Mouse (Mus musculus) neutrophil, adult 65 days (primary cell): ENCODE measurements around the gene Elovl3. TPM values are rescaled to one million over a fixed set of nuclear protein-coding genes. Genes with fewer than 3 reads are reported as not detected.

ENCODE experiments used
- total RNA-seq: library from RNA; stranded (reverse); gene quantifications from 2 replicates; pipeline ENCODE4 v1.2.4, GENCODE M21; 2023

Elovl3 gene
- total RNA-seq = 0.54 TPM in 1 of 2 replicates, not detected in the other

DNA sequence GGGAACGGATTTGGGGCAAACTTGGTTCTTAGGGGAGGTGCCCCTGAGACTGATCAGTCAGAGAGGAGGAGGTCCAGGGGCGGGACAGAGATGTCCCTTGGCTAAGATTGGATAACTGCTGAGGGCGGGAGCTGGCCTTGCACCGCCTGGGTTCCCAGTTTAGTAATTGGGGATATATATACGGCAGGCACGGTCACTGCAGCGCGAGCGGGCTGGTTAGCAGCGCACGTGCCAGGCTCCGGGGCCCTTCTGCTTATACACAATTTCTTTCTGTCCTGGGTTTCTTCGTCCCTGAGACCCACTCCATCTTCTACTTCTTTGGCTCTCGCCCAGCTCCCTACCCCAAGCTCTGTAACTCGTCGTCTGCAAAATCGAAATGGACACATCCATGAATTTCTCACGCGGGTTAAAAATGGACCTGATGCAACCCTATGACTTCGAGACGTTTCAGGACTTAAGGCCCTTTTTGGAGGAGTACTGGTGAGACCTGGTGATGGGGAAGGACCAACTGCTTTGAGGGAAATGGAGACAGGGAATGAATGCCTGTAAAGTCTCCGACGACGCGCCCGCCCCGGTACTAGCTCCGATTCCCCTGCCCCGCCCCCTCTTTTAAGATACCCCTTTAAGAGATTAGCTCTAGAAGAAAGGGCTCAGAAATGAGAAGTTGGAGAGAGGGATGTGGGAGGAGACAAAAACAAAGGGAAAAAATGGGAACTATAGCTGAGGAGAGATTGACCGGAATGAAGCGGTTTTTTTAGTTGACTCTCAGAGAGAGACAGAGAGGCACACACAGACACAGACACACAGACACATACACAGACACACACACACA lies at the start of gene Elovl3:
Gene Elovl3 (plus strand): TSS at position 204 of the 832 bp plus-strand sequence.

DNA sequence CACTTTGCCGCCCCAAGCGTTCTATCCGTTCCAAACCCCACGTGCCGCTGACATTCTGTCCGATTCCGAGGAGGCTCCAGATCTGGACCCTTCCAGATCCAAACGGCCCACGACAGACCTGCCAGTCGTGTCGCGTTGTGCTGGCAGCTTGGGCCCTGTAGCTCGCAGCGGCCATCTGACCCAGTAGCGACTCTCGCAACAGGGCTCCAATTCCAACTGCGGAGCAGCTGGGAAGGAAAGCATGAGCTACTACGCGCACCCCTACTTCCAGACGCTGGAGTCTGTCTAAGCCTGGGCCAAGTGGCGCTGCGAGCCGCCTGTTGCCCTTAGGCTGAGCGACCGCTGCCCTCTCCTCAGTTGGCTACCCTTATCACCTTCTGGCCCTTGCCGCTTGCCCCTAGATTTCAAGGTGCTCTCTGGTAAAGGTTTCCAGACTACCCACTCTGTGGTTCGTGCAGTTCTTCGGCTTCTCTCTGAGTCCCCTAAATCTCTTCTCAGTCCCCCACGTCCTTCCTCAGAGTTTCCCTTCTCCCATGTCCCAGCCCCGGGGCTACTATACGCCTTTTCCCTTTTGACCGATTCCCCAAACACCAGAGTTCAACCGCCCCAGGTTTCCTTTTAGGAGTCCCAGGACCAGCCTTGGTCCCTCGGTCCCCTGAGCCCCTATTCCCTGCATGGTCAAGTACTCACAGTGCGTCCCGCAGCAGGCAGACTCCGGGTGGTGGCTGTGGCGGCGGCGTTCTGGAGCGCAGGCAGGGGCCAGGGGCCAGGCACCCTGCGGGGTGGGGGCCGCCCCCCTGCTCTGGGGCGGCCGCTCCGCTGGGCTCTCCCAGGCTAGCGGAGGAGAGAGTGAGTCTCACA lies 16.0 kb downstream of the Elovl3 start, which contains the start of gene Pitx3:
Gene Pitx3 (minus strand): TSS at position 816 of the 861 bp plus-strand sequence.

DNA sequence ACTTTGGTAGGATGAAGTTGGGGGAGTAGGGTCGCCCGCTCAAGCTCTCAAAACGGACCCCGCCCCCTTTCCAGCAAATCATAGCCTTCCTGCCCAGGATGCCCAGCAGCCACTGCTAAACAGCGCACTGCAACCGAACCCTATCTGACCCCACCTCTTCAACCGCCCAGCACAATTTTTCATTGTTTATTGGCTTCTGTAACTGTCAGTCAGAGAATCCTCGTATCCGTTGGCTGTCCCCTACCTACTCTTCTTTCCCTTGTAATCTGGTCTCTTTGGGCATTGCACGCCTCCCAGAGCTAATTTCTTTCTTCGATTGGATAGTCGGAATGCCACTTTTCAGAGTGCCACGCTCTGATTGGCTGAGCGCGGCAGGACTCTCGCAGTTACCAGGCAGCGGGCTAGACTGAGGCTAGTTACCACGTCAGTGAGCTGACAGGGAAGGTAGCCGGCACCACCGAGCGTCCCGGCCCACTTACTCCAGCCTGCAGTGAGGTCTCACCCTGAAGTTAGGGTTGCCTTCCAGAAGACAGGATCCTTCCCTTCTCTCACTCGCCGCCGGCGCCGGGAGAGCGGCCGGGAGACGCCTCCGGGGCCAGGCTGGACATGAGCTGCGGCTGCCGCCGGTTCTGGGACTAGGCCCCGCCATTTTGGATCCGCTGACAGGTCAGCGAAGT lies 20.6 kb downstream of the Elovl3 start, which contains the start of gene Gbf1:
Gene Gbf1 (plus strand): TSS at position 383 of the 677 bp plus-strand sequence.

Other genes with a start within 250 kb of the Elovl3 start
- gene Armh3, start 133.4 kb upstream of the Elovl3 start, total RNA-seq = 11.7 and 16.0 TPM in 2 replicates
- gene Hps6, start 128.4 kb upstream of the Elovl3 start, total RNA-seq = 8.5 TPM in 2 replicates
- 24.0 and 34.4 TPM in 2 replicates for gene Pprc1, start 87.0 kb upstream of the Elovl3 start, total RNA-seq
- gene Ldb1, start 86.7 kb upstream of the Elovl3 start, total RNA-seq = 54.6 and 60.8 TPM in 2 replicates
- gene Nolc1, start 56.0 kb upstream of the Elovl3 start, total RNA-seq = 15.4 and 20.3 TPM in 2 replicates
- gene Pitx3, start 16.4 kb downstream of the Elovl3 start, total RNA-seq = not detected in 2 replicates
- 61.0 and 88.7 TPM in 2 replicates for gene Gbf1, start 20.6 kb downstream of the Elovl3 start, total RNA-seq
- gene Nfkb2, start 172.4 kb downstream of the Elovl3 start, total RNA-seq = 74.6 and 93.9 TPM in 2 replicates
- gene Psd, start 195.3 kb downstream of the Elovl3 start, total RNA-seq = 0.20 and 0.79 TPM in 2 replicates
- gene Fbxl15, start 196.3 kb downstream of the Elovl3 start, total RNA-seq = 2.2 and 5.7 TPM in 2 replicates
- gene Cuedc2, start 206.8 kb downstream of the Elovl3 start, total RNA-seq = 79.8 and 90.0 TPM in 2 replicates
- gene Mfsd13a, start 209.2 kb downstream of the Elovl3 start, total RNA-seq = 26.0 and 33.2 TPM in 2 replicates
- gene 2310034G01Rik, start 218.4 kb downstream of the Elovl3 start, total RNA-seq = 0.39 TPM in 1 of 2 replicates, not detected in the other